Mouse (Mus musculus) liver, postnatal 0 days (tissue): ENCODE data around the gene Nbl1. TPM values are rescaled to one million over a fixed set of nuclear protein-coding genes. Genes with fewer than 3 reads are reported as not detected.

Source experiments
- ATAC-seq: fragments of 200-750 bp; cut with Nextera tagmentation; 2 replicates; pipeline ENCODE4 v1.8.0; 2017; ENCODE audit warnings: mild to moderate bottlenecking, moderate library complexity
- DNase-seq: peaks from one replicate; pipeline ENCODE4 v3.0.0-alpha.2; 2016
- H3K27ac ChIP-seq: fragments of 300-500 bp; sonication (generic); 2 replicates; pipeline ENCODE4 v1.5.1; 2014; ENCODE audit warnings: antibody characterized with exemption, moderate library complexity, mild to moderate bottlenecking, low read depth
- H3K27me3 ChIP-seq: fragments of 300-500 bp; sonication (generic); 2 replicates; pipeline ENCODE4 v1.6.1; 2014; ENCODE audit warnings: low read length, control low read depth, mixed read lengths; ENCODE audit not compliant: insufficient read depth
- H3K36me3 ChIP-seq: fragments of 300-500 bp; sonication (generic); replicated peaks from 2 replicates; pipeline ENCODE4 v1.6.1; 2014; ENCODE audit warnings: mild to moderate bottlenecking, control low read depth, low read length, moderate library complexity, mixed read lengths; ENCODE audit not compliant: insufficient read depth
- H3K4me1 ChIP-seq: fragments of 300-500 bp; sonication (generic); 2 replicates; pipeline ENCODE4 v1.6.1; 2014; ENCODE audit warnings: antibody characterized with exemption, mild to moderate bottlenecking, control low read depth; ENCODE audit not compliant: insufficient read depth
- H3K4me2 ChIP-seq: fragments of 300-500 bp; sonication (generic); 2 replicates; pipeline ENCODE4 v1.6.1; 2014; ENCODE audit warnings: low read depth, mild to moderate bottlenecking, low read length, moderate library complexity, mixed read lengths
- H3K4me3 ChIP-seq: fragments of 300-500 bp; sonication (generic); 2 replicates; pipeline ENCODE4 v1.5.1; 2014; ENCODE audit warnings: low read depth, low read length
- H3K9ac ChIP-seq: fragments of 300-500 bp; sonication (generic); replicated peaks from 2 replicates; pipeline ENCODE4 v1.6.1; 2014; ENCODE audit warnings: mild to moderate bottlenecking, moderate library complexity
- H3K9me3 ChIP-seq: fragments of 300-500 bp; sonication (generic); 2 replicates; pipeline ENCODE4 v1.6.1; 2016; ENCODE audit warnings: mild to moderate bottlenecking, control low read depth, low read length, mixed read lengths
- CTCF ChIP-seq: sonication (generic); IDR thresholded peaks from 2 replicates; pipeline ENCODE4 v1.5.1; 2016; ENCODE audit warnings: antibody characterized with exemption, low read depth
- EP300 ChIP-seq: IDR thresholded peaks from 2 replicates; pipeline ENCODE4 v1.6.1; 2016; ENCODE audit warnings: antibody characterized with exemption, low read depth, mild to moderate bottlenecking
- WGBS: fragments of 180-500 bp; shearing (Covaris S2); extraction: QIAGEN DNeasy Blood & Tissue Kit; methylation state at CpG from one replicate; pipeline ENCODE4 v1.1.7; 2014; ENCODE audit not compliant: insufficient replicate concordance; 5-methylcytosine and 5-hydroxymethylcytosine counted together
- polyA plus RNA-seq: library from polyadenylated mRNA; unstranded; fragments of >200 nt; fragmentation: Nextera tagmentation; extraction: Ambion mirVana; gene quantifications from 2 replicates; pipeline ENCODE4 v1.2.1, GENCODE M21; 2015

Nbl1 gene
- polyA plus RNA-seq, 1 experiment from 2014 or later = 3.0 TPM

- Histone ChIP-seq H3K36me3 (peaks cover 11% of the 10 kb centered on the region; the same call in 1 of the 2 replicates), H3K4me1 (no peaks in the 10 kb centered on the region), H3K4me3 (no peak overlapping the region), H3K9me3 (no peaks in the 10 kb centered on the region), H3K27me3 (no peaks in the 10 kb centered on the region), H3K27ac (no peak overlapping the region), H3K9ac (no peak overlapping the region), H3K4me2 (no peak overlapping the region)
- WGBS = 25% methylated on average over 10 of the region's 10 CpGs
- ATAC-seq (no peak), DNase-seq (no peak)
- no peak for TF ChIP-seq CTCF
- no peak for TF ChIP-seq EP300
Measured at GRCm38 (mm10) chr4:139040084-139040839, 52.5 kb downstream of the Nbl1 start.

GRCm38 (mm10) chr4:139037795-139038607 lies 54.8 kb downstream of the Nbl1 start:
- Histone ChIP-seq H3K36me3 (peaks cover 11% of the 10 kb centered on the region; the same call in 1 of the 2 replicates), H3K4me2 (no peak overlapping the region), H3K4me3 (no peak overlapping the region), H3K27me3 (no peaks in the 10 kb centered on the region), H3K4me1 (no peaks in the 10 kb centered on the region), H3K27ac (no peak overlapping the region), H3K9ac (no peak overlapping the region), H3K9me3 (no peaks in the 10 kb centered on the region)
- 72% methylated on average over 17 of the region's 17 CpGs for WGBS
- TF ChIP-seq CTCF = no peak
- TF ChIP-seq EP300 = no peak
- no peak for DNase-seq
- ATAC-seq = no peak

GRCm38 (mm10) chr4:139035799-139036198 lies 57.0 kb downstream of the Nbl1 start:
- Histone ChIP-seq H3K27me3 (no peaks in the 10 kb centered on the region), H3K27ac (no peak overlapping the region), H3K36me3 (peaks cover 11% of the 10 kb centered on the region; the same call in 1 of the 2 replicates), H3K9ac (no peak overlapping the region), H3K4me3 (no peak overlapping the region), H3K4me1 (no peaks in the 10 kb centered on the region), H3K9me3 (no peaks in the 10 kb centered on the region), H3K4me2 (no peak overlapping the region)
- TF ChIP-seq CTCF = no peak
- TF ChIP-seq EP300 = no peak
- WGBS = 83% methylated on average over 3 of the region's 3 CpGs
- ATAC-seq (no peak), DNase-seq (no peak)

- Histone ChIP-seq H3K9ac (no peak overlapping the region), H3K9me3 (no peaks in the 10 kb centered on the region), H3K4me1 (no peaks in the 10 kb centered on the region), H3K27me3 (no peaks in the 10 kb centered on the region), H3K4me2 (no peak overlapping the region), H3K27ac (no peak overlapping the region), H3K36me3 (peaks cover 11% of the 10 kb centered on the region; the same call in 1 of the 2 replicates), H3K4me3 (no peak overlapping the region)
- TF ChIP-seq CTCF (no peak), EP300 (no peak)
- ATAC-seq (no peak), DNase-seq (no peak)
- 85% methylated on average over 3 of the region's 3 CpGs for WGBS
Measured at GRCm38 (mm10) chr4:139034942-139035341, 57.9 kb downstream of the Nbl1 start.

GRCm38 (mm10) chr4:139034540-139034939 lies 58.3 kb downstream of the Nbl1 start:
- Histone ChIP-seq H3K9me3 (no peaks in the 10 kb centered on the region), H3K27me3 (no peaks in the 10 kb centered on the region), H3K4me2 (no peak overlapping the region), H3K4me1 (no peaks in the 10 kb centered on the region), H3K36me3 (peaks cover 14% of the 10 kb centered on the region; the same call in 1 of the 2 replicates), H3K27ac (no peak overlapping the region), H3K4me3 (no peak overlapping the region), H3K9ac (no peak overlapping the region)
- ATAC-seq = no peak
- DNase-seq = no peak
- TF ChIP-seq EP300 = no peak
- TF ChIP-seq CTCF = no peak
- 53% methylated on average over 4 of the region's 4 CpGs for WGBS

GRCm38 (mm10) chr4:139034010-139034367 lies 58.8 kb downstream of the Nbl1 start:
- no peak for TF ChIP-seq CTCF
- no peak for TF ChIP-seq EP300
- ATAC-seq (no peak), DNase-seq (no peak)
- H3K4me2 ChIP-seq = no peak overlapping the region
- 79% methylated on average over 8 of the region's 8 CpGs for WGBS
- H3K4me1 ChIP-seq = no peaks in the 10 kb centered on the region
- no peaks in the 10 kb centered on the region for H3K9me3 ChIP-seq
- no peak overlapping the region for H3K27ac ChIP-seq
- no peak overlapping the region for H3K9ac ChIP-seq
- no peak overlapping the region for H3K4me3 ChIP-seq
- H3K36me3 ChIP-seq = peaks cover 17% of the 10 kb centered on the region; the same call in 1 of the 2 replicates
- H3K27me3 ChIP-seq = no peaks in the 10 kb centered on the region
